Mouse (Mus musculus): ENCODE results near the gene Agpat1. TPM values are rescaled to one million over a fixed set of nuclear protein-coding genes. Genes with fewer than 3 reads are reported as not detected.

The Agpat1 gene
- total RNA-seq, 2 experiments from 2014 or later: 61.5 to 63.2 TPM

DNA sequence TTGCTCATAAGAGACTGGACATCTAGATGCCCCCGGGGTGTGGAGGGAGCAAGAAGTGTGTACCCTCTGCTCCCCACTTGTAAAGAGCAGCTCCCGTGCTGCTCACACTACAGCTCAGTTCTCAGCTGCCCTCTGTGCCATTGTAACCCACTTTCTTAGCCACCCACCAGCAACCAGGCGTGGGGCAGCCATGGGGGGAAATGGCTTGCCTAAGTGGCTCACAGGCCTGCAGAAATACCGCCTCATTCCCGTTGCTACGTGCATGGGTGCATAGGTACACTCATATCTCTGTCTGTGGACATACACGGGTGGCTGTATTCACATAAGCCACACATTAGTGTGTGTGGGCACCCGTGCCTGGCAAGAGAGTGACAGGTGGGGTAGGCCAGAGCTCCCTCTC, 58.9 kb downstream of the Agpat1 start:
- no peak for DNase-seq
- intact Hi-C loops (cut with DNase I): no loop called here

Other genes with a start within 250 kb of the Agpat1 start
- gene Btnl2, start 249.4 kb upstream of the Agpat1 start, total RNA-seq (2021): under 1 TPM; 0.13 to 0.25 TPM
- gene Btnl1, start 227.1 kb upstream of the Agpat1 start, total RNA-seq (2021): not detected
- not detected for gene BC051142, start 205.4 kb upstream of the Agpat1 start, total RNA-seq (2021)
- gene Btnl4, start 126.9 kb upstream of the Agpat1 start, total RNA-seq (2021): not detected
- gene Btnl6, start 86.9 kb upstream of the Agpat1 start, total RNA-seq (2021): not detected
- gene Notch4, start 40.0 kb upstream of the Agpat1 start, total RNA-seq (2021): 10 to 100 TPM; 11.0 to 14.0 TPM
- gene Gpsm3, start 14.5 kb upstream of the Agpat1 start, total RNA-seq (2021): 1 to 10 TPM; 1.9 to 2.8 TPM
- gene Pbx2, start 13.0 kb upstream of the Agpat1 start, total RNA-seq (2021): 10 to 100 TPM; 12.1 to 13.9 TPM
- under 1 TPM in 1 of 2 experiments, not detected in 1; 0.28 TPM for gene Ager, start 6.4 kb upstream of the Agpat1 start, total RNA-seq (2021)
- gene Rnf5, start 572 bp upstream of the Agpat1 start, total RNA-seq (2021): 10 to 100 TPM; 17.3 to 18.0 TPM
- gene Egfl8, start 11.7 kb downstream of the Agpat1 start, total RNA-seq (2021): 1 to 10 TPM; 1.3 to 2.6 TPM
- 10 to 100 TPM; 36.2 to 40.0 TPM for gene Ppt2, start 24.2 kb downstream of the Agpat1 start, total RNA-seq (2021)
- gene Prrt1, start 25.3 kb downstream of the Agpat1 start, total RNA-seq (2021): 1 to 10 TPM in 1 of 2 experiments, under 1 TPM in 1; 0.35 to 1.5 TPM
- gene Fkbpl, start 40.5 kb downstream of the Agpat1 start, total RNA-seq (2021): 1 to 10 TPM; 6.0 to 8.2 TPM
- 1 to 10 TPM; 5.7 to 6.6 TPM for gene Atf6b, start 42.9 kb downstream of the Agpat1 start, total RNA-seq (2021)
- 10 to 100 TPM; 33.8 to 37.0 TPM for gene Tnxb, start 66.3 kb downstream of the Agpat1 start, total RNA-seq (2021)
- gene C4b, start 139.6 kb downstream of the Agpat1 start, total RNA-seq (2021): 1 to 10 TPM; 3.6 to 6.3 TPM
- not detected for gene Cyp21a1, start 200.3 kb downstream of the Agpat1 start, total RNA-seq (2021)
- 1 to 10 TPM; 5.8 to 8.7 TPM for gene Stk19, start 232.7 kb downstream of the Agpat1 start, total RNA-seq (2021)
- gene Dxo, start 232.8 kb downstream of the Agpat1 start, total RNA-seq (2021): 1 to 10 TPM; 6.5 to 9.1 TPM
- gene Skiv2l, start 245.9 kb downstream of the Agpat1 start, total RNA-seq (2021): 10 to 100 TPM; 17.0 to 20.0 TPM
- gene Nelfe, start 246.1 kb downstream of the Agpat1 start, total RNA-seq (2021): 1 to 10 TPM; 8.8 to 9.0 TPM

Measured in gastrocnemius, postnatal 36 days (tissue).